Mouse (Mus musculus) brain, embryonic 18.5 days (tissue): ENCODE measurements around the gene Slc13a2.

Source experiments
- DNase-seq: peaks from one replicate; pipeline ENCODE4 v3.0.0-alpha.2; 2012; ENCODE audit warnings: low read depth, low spot score

The Slc13a2 gene

DNA sequence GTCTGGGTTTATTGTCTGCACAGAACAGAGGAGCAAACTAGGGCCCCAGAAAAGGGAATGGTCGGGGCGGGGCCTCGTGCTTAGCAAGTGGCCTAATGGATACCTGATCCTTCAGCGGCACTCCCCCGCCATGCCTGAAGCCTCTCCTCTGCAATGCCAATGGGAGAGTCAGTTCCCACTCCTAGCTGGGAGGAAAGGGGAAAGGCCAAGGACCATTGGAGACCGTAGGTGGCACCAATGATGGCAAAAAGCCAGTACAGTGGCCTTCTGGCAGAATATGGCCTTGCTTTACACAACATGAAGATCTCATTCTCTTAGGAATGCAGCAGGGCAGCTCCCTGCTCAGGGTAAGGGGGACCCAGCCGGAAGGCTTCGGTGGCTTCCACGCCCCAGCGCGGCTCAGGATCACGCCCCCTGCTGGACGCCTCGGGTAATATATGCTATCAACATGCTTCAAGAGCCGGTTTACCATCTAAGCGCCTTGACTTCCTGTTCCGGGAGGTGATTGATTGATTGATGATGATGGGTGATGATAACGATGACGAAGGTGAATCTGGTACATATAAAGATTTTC lies 13.8 kb upstream of the Slc13a2 start:
- DNase-seq = no peak

DNA sequence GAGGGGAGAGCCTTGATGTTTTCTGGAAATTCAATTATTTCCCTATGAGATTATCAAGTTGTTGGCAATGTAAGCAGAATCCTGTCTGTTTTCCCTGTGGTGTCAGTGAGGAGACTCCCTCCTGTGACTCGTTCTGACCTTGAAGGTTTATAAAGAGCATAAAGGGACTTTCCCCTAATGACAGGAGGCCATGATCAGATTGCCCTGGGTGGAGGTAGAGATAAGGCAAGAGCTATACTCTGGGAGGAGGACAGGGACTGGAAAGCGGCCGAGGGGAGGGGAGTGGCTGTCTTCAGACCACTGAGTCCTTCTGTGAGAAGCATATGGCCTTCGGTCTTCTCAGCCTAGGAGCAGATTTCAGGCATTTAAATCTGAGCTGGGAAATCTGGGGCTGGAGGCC lies 12.0 kb upstream of the Slc13a2 start:
- no peak for DNase-seq

DNA sequence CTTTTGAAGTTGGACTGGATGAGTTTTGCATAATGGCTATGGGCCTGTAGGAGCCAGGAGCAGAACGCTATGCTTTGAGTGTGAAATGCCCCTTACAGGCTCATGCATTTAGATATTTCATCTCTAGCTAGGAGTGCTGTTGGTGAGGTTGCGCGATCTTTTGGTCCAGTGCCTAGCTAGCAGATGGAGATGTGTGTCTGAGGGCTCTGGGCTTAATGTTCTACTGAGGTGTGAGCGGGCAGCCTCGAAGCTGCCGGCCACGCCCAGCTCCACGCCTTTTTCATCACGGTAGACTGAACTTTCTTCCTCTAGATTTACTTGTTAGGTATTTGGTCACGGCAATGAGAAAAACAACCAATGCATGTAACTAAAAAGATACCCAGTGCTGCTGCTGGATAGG lies 9.2 kb upstream of the Slc13a2 start:
- DNase-seq = no peak

DNA sequence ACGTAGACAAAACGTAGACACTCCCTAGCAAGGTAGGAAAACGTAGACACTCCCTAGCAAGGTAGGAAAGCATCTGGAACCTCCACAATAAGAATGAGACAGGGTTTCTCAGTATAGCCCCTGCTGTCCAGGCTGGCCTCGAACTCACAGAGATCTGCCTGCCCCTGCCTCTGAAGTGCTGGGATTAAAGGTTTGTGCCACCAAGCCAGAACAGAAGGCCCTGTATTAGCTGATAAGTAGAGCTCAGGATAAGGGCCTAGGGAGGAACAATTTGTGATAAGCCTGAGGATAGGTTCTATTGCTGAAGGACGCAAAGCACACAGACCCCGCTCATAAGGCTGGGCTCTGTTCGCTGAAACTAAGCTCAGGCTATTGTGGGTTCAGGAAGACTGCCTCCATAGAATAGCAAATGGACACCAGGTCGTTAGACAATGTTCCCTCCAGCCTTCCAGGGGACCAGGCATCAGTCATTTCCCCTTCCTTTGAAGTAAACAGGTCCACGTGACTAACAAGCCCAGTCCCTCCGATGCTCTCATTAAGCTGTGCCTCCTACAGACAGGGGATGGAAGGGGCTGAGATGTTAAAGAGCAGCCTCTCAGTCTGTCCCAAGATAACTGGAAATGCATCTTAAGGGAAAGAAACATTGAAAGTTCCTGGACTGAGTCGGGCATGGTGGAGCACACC lies 8.3 kb upstream of the Slc13a2 start:
- no peak for DNase-seq

DNA sequence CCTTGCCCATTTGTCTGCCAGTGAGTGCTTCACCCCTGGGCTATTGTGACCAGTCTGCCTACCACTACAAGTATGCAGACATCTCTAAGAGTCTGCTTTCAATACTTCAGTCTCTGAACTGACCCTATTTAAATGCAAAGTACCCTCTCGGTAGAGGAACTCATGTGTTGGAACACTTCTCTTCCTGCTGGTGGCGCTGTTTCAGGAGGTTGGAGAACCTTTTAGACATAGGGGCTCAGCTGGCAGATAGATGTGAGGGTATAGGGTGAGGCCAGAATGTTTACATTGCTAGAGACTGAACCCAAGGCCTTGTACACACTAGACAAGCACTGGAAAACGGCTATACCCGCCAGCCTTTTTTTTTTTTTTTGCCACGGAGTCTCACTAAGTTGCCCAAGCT lies 6.3 kb upstream of the Slc13a2 start:
- no peak for DNase-seq

DNA sequence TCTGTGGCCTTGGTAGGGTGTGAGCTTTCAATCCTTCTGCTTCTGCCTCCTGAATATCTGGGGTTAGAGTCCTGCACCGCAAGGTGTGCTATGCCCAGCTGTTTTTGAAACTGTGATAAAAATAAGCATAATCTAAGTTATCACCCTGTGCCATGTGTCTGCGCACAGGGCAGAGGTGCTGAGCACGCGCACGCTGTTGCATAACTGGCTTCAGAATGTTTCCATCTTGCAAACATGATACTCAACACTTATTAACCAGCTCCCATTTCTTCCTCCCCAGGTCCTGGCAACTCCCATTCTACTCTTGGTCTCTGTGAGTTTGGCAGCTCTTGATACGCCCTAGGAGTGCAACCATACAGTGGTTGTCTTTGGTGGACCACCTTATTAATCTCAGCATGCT lies 5.6 kb upstream of the Slc13a2 start:
- no peak for DNase-seq

DNA sequence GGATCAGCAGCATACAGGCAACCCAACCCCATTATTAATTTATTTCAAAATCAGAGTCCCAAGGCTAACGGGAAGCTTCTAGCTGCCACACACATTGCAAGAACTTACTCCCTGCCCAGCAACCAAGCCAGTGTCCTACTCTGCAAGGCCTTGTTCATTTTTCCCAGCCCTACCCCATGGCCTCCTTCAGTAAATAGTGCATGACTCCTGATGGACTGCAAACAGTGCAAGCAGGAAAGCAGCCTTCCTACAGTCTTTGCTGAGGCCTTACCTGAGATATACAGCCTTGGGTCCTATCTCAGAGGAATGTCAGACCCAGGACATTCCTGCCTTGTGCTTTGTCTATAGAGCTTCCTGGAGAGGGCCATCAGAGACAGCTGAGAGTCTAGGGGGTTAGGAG lies 3.6 kb upstream of the Slc13a2 start:
- DNase-seq = no peak

DNA sequence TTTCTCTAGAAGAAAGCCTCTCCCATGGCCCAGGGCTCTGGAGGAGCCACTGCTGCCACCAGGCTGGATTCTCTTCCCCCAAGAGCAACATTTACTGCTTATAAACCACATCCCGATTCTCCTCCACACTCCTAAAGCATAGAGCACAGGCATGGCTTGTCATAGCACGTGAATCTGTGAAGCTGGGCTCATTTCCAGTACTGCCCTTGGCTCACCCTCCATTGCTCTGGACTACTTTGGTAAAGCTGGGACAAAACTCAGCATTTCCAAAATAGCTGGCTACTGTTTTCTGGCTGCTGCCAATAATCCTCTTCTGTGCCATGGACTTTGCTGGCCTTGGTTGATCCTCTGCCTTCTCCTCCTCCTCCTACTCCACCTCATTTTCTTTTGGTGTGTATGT lies 2.3 kb upstream of the Slc13a2 start:
- DNase-seq = no peak

DNA sequence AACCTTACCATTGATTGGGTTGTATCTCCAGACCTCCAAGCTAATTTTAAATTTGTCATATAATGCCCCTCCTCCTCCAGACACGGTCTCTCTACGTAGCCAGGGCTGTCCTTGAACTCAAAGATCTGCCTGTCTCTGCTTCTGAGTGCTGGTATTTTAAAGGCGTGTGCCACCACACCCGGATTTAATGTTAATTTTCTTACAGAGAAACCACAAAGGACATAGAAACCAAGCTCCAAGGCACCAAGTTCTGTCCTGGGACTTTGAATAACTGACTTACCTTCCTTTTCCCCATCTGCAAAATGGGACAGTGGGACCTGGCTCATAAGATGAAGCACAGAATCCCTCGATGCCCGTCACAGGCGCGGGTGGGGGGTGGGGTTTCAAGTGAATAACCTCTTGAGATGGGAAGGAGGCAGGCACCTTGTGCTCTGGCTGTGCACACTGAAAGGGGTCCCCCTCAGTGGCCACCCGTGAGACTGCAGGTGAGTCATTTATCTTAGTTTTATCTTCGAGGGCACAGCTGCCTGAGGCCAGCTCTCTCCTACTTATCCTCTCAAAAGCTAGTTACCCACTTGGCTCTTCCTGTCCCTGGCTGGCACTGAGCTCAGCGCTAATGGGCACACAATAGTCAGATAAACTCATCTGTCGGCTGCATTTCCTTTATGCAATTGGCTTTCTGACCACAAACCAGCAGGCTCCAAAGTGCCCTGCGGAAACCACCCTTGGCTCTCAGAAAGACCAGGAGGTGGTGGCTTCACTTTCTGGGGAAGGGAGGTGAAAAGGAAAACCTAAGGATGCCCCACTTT lies 612 bp downstream of the Slc13a2 start:
- no peak for DNase-seq

DNA sequence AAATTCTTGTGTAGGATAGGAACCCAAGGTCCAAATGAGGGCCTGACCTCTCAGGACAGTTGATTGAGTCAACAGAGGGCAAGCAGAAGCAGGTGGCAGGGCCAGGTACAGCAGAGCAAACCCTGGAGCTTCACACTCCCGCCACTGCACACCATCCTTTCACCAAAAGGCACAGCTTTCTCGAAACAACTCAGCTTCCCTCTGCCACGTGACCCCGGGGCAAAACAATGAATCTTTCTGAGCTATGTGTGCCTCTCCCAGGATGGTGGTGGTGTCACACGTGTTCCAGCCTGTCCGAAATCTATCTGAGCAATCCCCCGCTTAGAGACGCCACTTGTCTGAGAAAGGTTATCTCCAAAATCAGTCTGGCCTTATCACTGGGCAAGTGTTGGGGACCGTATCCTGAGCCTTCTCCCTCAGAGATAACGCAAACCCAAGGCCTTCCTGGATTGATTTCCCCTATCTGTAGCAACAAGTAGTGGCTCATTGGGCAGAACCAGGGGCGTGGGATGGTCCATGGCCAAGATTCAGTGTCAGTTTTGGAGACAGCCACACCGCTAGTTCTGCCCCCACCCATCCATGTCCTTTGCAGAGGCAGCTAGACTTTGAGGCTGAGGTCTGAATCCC lies 1.6 kb downstream of the Slc13a2 start:
- DNase-seq = no peak

DNA sequence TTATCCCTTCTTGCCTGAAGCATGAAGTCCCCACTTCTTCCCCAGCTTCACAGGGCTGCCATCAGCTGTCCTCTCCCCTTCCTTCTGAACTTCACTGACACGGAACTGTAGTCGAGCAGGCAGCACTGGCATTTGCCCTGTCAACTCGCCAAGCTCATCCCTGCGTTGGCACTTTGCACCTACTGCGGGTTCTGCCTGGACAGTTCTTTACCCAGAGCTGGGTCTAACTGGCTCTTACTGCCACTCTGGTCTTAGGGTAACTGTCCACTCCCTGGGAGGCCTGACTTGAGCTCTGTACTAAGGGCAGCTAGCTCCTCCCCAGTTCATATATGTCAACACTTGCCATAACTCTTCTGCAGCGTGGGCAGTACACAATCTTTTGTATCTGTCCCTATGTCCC lies 5.2 kb downstream of the Slc13a2 start:
- no peak for DNase-seq

DNA sequence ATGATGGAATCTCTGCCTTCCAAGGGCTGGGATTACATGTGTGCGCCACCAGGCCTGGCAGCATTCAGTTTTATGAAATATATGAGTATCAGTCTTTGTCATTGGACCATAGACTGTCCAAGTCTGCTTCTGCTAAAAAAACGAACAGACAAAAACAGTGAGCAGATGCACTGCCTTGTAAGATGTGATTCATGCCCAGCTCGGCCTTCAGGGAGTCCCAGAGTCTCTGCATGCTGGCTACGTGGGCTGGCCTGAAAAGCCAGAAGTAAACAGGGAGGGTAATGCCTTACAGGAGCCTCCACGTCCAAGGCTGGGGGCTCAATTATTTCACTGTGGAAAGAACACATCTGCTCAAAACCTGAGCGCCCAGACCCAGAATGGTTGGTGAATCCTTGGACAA lies 9.2 kb downstream of the Slc13a2 start:
- no peak for DNase-seq

DNA sequence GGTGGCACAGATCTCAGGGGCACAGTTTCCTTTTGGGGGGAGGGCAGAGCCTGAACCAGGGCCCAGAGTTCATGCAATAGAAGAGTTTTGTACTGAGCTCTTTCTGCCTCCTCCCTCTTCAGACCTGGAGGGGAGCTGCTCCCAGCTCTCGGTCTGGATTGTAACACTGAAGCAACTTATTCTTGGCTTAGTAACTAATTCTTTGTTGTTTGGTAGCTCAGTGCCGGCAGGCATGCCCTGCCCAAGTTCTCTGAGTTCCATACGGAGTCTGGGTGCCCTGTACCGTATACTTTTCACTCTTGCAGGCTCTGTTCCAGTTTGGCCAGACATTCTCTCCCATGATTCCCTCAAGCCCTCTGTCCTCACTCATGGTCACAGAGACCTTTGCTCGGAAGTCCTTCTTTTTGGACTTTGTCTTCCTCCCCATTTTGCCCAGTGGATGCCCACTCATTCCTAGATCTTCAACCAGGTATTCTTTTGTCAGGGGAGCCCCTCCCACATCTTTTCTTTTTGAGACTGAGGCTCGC lies 9.6 kb downstream of the Slc13a2 start:
- DNase-seq = no peak

DNA sequence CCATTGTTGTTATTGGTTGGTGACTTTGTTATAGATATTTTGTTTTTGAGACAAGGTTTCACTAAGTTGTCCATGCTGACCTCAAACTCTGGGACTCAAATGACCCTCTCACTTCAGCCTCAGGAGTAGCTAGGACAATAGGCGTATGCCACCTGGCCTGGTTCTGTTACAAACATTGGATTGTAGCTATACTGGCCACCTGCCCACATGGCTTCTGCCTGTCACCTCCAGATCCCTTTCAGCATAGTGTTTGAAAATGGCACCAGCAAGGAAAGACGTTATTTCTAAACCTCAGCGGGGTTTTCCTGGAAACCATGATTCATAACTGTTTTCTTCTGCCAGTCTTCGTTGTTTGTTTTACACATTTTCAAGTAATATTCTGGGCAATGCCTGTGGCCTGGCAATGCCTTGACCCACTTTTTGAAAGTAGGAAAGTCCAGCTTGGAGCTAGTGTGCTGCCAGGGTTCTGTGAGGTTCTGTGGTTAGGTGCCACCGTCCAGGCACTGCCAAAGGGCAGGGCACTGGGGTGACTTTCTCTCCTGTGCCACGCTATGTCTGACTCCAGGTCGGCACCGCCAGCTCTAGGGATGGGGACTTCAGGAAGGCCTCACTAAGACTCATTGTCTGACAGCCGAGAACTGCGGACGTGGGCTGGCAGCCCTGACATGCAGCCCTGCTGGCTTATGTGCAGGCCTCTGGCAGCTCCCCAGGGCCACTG lies 10.3 kb downstream of the Slc13a2 start:
- DNase-seq = no peak

DNA sequence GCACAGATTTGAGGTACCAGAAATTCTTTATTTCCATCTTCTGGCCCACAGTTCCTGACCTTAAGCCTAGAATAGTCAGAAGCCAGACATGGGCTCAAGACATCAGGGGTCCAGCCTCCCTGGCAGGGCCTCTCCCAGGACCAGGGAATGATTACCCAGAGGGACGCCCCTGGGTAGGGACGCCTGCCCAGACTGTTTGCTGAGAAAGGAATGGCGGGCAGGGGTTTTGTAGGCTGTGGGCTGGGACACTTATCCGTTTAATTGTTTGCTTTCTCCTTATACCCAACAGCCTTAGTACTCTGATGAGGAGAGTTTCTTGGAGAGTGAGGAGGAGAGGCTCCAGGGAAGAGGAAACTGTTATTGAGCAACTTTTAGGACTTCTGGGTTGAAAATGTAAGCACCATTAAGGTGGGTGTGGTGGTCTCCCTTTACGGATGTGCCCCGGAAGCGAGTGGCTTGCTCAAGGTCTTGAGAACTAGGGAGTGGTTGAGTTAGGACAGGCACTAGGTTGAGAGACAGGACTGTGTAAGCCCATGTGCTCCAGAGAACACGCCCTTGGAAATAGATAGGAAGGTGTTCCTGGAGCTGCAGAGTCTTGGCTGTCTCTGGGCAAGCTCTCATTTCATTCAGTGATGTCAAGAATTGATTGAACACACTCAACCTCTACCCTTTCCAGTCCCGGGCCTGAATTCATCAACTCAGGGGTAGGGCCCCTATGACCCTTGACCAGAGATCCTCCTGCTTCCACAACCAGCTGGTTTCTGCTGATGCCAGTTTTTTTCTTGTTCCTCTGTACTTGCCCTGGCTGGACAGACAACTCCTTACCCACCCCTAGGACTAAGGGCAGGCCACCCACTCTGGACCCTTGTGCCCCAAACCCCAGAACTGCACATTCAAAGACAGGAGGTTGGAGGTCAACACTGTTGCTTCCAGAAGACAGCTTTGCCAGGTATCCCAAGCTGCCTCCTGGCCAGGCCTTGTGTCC lies 13.5 kb downstream of the Slc13a2 start:
- DNase-seq = no peak

DNA sequence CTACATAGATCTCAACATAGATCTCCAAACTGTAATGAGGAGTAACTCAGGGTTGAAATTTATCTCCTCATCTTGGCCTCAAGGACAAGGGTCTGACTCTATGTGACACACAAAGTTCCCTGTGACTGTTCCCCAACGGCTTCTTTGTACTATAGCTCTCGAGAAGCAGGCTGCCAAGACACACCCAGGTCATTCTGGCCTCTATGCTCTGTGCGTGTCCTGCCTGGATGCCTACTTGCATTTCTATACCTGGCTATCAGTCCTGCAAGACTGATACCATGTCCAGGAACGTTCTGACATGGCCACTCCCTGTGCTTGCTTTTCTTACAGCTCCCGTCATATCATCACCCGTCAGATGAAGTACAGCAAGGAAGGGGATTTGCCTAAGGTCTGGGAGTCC lies 20.0 kb downstream of the Slc13a2 start:
- DNase-seq = no peak

DNA sequence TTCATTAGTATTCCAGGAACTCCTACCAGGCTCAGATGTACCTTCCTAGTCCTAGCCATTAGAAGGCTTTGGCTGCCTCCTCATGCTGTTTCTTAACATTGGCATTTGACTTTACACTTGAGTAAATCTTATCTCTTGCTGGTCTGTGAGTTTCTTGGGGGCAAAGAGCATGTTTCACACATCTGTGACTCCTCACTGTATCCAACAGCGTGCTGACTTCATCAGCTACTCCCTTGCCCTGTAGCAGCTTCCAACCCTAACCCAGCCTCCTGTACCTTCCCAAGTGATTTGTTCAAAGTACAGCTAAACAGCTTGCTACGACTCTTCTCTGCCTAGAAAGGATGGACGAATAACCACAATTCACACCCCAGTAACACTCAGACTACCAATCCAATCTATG lies 20.5 kb downstream of the Slc13a2 start:
- no peak for DNase-seq

DNA sequence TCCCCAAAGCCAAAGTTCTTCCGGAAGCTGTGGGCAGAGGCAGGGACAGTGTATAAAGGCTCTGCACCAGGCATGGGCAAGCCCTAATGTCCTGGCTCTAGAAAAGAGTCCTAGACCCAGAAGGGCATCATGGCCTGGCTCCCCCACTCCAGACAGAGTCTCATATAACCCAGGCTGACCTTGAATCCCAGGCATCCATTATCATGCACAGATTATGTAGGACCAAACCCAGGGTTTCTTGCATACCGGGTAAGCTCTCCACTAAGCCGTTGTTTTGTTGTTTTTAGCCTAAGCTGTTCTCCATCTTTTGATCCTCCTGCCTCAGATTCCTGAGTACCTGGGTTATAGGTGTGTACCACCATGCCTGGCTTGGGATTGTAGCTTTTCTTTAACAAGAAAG lies 21.1 kb downstream of the Slc13a2 start:
- DNase-seq = no peak

DNA sequence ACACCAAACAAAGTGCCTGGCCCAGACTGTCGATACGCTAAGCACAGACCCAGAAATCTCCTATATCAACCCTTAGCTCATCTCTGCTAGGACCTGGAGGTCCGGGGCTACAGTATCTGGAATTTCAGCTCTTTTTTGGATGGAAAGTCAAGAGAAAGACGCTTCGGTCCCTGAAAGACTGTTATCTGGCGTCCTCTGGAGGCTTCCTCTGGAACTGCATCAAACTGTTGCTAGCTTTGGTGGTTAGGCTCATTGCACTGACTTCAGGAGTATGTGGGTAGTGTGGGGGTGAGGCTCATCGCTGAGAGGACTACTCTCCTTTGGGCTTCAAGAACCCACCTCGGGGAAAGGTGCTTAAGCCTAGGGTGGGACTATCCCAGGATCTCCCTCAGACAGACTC lies 22.3 kb downstream of the Slc13a2 start:
- no peak for DNase-seq

DNA sequence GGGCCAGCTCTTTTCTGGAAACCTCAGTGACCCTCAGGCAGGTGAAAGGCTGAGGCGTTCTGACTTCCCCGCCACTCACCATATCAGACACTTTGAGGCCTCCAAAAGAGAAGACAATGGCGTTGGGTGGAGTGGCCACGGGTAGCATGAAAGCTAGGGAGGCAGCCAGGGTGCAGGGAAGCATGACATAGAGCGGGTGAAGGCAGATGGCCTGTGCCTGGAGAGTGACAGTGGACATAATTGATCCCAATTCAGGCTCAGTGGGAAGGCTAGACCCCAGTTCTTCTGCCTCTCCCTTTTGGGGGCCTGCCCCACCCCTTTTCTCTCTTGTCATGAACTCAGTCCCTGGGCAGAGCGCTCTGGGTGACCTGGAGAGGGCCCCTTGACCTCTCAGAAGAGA lies 23.8 kb downstream of the Slc13a2 start:
- no peak for DNase-seq

DNA sequence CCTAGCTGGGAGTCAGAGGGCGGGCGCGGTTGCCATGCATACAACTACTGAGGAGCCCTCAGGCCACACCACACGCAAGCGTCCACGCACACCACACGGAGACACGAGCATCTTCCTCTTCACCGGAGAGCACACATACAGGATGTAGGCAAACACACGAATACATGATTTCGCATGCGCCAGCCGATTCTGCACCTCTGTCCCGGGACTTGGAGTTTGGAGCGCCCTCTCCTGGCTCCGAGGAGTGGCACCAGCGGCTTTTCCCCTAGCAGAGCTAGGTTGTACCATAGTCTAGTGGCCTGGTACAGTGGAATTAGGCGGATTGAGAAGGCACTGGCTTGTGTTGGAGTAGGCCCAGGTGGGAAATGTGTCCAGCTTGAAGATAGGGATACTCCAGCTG lies 24.6 kb downstream of the Slc13a2 start:
- DNase-seq = no peak
